Mouse (Mus musculus) megakaryocyte, embryonic 14.5 days (primary cell): ENCODE measurements around the gene Smug1.

ENCODE experiments used
- FLI1 ChIP-seq: IDR thresholded peaks from 2 replicates; pipeline ENCODE4 v1.6.1; 2012; ENCODE audit warnings: low read length, inconsistent platforms, mixed read lengths
- GATA1 ChIP-seq: IDR thresholded peaks from 3 replicates; pipeline ENCODE4 v1.6.1; 2012; ENCODE audit warnings: mixed read lengths, low read length, inconsistent platforms, borderline replicate concordance

DNA sequence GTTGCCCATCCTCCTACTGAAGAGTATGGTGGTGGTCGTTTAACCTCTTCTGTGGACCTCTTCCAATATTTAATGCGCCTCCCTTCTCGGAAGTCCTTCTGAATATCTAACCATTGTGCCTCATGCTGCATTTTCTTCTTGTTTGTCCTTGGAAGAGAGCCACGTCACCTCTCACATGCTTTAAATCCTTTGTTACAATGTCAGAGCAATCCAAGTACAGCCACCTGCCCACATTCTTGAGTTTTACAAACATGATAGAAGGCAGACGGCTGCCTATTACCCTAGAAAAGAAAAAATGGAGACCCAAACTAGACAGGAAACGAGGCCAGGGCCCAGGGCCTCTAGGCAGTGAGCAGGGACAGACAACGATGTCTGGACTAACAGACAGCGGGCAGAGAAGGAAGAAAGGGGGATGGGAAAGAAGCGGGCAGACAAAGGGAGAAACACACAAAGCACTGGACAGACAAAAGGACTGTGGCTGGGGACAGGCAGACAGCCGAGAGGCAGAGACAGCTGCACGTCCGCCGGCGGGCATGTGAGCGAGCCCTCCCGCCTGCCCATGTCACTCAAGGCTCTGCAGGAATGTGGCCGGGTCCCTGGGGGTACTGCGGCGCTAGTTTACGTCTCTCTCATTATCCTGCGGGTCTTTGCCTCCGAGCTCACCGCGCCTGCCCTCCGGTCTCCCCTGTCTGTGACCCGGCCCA is 2.9 kb upstream of the Smug1 start:
- TF ChIP-seq GATA1 (no peak), FLI1 (no peak)
